Mouse (Mus musculus): ENCODE data around the gene Slc12a5.

Gene Slc12a5

GRCm38 (mm10) chr2:164947506-164947905 is 13.1 kb upstream of the Slc12a5 start:
- no peak for DNase-seq (ENCODE audit: low spot score in 2 of 2)

DNA sequence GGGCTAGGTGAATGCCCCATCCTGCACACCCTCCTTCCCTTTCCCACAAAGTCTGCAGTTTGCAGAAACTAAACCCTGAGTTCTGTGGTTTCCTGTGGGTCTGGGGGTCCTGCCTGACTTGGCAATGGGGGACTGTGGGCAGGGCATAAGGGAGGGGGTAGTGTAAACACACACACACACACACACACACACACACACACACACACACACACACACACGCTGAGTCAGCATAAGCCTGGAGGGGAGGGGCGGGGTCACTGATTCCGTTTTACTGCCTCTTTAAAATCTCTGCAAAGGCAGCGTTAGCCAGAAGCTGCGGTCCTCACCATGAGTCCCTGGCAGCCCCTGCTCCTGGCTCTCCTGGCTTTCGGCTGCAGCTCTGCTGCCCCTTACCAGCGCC is 12.7 kb upstream of the Slc12a5 start:
- DNase-seq (ENCODE audit: low spot score in 2 of 2) = no peak

DNA sequence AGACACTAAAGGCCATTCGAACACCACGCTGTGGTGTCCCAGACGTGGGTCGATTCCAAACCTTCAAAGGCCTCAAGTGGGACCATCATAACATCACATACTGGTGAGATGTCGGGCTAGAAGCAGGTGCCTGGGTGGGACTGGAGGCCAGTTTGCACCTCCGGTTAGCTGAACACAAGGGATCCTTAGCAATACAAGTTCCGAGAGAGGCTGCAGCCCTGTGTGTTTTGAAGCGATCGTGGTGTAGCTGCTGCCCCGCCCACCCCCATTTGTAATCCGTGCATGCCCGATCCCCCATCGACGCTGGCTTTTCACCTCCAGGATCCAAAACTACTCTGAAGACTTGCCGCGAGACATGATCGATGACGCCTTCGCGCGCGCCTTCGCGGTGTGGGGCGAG is 11.6 kb upstream of the Slc12a5 start:
- no peak for DNase-seq (ENCODE audit: low spot score in 2 of 2)

GRCm38 (mm10) chr2:164950501-164950900 is 10.1 kb upstream of the Slc12a5 start:
- peak in 1 of 2 experiments; percentile 52 for DNase-seq (ENCODE audit: low spot score in 2 of 2)

DNA sequence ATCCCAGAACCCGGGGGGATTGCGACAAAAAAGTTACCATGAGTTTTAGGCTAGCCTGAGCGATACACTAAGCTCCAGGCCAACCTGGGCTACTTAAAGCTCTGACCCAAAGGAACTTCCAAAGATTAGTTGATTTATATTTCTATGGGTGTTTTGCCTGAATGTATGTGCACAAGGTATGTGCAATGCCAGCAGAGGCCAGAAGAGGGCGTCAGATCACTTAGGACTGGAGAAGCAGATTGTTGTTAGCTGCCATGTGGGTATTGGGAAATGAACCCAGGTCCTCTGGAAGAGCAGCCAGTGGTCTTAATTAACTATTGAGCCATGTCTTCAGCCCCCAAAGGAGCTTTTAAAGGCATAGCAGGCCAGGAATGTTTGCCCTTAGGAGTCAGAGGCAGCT is 8.9 kb upstream of the Slc12a5 start:
- DNase-seq (ENCODE audit: low spot score in 2 of 2) = no peak

- no peak for DNase-seq (ENCODE audit: low spot score in 2 of 2)
Measured at GRCm38 (mm10) chr2:164952448-164952847, 8.2 kb upstream of the Slc12a5 start.

DNA sequence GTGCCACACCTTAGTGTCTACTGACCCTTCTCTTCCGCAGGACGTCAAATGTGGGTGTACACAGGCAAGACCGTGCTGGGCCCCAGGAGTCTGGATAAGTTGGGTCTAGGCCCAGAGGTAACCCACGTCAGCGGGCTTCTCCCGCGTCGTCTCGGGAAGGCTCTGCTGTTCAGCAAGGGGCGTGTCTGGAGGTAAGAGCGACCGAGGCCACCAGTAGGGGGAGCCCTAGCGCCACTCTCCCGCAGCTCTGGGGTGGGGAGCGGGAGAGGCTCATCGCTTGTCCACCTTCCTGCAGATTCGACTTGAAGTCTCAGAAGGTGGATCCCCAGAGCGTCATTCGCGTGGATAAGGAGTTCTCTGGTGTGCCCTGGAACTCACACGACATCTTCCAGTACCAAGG is 7.4 kb upstream of the Slc12a5 start:
- DNase-seq (ENCODE audit: low spot score in 2 of 2) = peak; percentile 66 to 79

GRCm38 (mm10) chr2:164955725-164956124 is 4.9 kb upstream of the Slc12a5 start:
- no peak for DNase-seq (ENCODE audit: low spot score in 2 of 2)

DNA sequence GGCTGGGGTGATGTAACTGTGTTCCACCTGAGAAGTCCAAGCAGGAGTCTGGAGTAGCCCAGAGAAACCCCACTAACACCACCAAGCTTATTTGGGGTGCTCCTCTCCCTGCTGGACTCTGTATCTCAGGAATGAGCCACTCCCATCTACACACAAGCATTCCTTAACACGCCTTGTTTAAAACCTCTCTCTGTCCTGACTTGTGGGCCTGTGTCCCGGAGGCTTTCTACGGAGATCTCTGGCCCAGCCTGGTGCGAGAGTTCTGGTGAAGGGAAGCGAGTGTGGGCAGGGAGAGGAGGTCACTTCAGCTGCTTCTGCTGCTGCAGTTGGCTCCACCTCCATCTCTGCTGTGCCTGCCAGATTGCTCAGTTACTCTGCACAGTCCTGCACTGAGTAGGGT is 4.4 kb upstream of the Slc12a5 start:
- no peak for DNase-seq (ENCODE audit: low spot score in 2 of 2)

DNA sequence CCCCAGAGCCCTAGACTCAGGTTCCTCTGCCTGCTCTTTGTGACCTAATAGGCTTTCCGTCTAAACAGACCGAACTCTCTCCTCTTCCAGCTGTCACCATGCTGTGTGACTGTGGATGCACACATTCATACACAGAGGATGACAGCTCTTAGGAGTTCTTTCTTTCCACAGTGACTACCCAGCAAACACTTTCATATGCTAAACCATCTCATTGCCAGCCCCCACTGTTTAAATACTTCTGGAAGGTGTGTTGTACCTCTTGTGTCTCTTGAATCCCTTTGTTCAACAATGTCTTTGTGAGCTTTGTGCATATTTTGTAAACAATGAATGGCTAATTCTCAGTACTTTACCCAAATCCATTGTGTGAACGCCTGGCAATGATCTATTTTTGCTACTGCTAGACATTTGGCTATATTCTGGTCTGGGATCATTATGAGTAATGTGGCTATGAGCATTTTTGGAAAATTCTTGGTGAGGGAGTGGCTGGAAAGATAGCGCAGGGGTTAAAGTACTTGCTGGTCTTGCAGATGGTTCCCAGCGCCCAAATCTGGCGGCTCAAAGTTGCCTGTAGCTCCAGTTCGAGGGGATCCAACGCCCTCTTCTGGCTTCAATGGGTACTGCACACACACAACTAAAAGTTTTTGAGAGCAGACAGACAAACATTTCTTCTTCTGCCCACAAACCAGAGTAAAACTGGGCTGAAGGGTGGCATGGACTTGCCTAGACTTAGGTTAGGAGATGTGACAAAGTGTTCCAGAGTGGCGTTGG is 2.9 kb upstream of the Slc12a5 start:
- DNase-seq (ENCODE audit: low spot score in 2 of 2) = no peak

DNA sequence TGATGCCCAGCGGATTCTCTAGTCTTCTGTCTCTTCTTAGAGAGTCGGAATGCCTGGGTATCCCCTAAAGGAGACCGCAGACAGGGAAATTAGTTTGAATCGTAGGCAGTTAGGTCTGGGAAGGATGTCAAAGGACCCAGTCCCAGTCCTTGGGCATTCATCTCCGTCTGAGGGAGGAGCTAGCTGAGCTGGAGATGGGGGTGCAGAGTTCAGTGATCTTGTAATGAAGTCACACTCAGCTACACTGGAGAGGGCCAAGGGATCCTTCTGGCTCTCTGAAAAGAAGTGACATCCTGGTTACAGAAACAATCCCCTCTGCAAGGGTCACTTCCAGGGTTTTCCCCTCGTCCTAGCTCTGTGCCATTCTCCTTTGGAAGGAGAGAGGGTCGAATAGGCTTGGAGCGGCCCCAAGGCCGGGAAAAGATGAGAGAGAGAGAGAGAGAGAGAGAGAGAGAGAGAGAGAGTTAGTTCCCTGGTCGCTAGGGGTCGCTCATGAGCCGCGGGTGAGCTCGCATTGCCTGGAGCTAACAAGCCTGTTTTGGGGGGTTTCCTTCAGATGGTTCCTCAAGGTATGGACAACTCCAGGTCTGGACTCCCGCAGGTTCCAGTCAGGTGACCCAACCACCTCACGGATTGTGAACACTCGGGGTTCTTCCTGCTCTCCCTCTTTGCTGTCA is 1.0 kb downstream of the Slc12a5 start:
- peak; percentile 62 to 75 for DNase-seq (ENCODE audit: low spot score in 2 of 2)

GRCm38 (mm10) chr2:164962183-164962580 is 1.6 kb downstream of the Slc12a5 start:
- DNase-seq (ENCODE audit: low spot score in 2 of 2) = no peak

DNA sequence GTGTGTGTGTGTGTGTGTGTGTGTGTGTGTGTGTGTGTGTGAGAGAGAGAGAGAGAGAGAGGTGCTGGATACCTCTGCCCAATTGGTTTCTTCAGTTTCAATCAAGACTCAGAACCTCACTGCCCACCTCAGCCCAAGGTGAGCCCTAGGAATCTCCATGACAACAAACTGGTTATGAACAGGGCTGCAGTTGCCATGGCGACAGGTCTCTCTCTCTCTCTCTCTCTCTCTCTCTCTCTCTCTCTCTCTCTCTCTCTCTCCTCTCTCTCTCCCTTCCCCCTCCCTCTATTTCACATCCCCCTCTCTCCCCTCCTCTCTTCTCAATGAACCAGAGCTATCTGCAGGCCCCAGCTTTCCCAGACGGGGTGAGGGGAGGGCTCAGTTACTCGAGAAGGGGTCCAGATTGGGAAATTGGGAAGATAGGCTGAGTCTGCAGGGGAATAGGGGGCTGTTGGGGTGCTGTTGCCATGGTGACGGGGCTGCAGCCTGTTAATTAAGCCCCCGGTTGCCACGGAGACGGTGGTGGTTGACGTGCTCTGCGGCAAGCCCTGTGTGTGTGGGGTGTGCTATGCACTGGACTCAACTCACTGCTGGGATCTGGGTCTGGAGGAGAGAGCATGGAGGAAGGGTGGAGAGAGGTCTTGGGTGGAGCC is 3.8 kb downstream of the Slc12a5 start:
- no peak for DNase-seq (ENCODE audit: low spot score in 2 of 2)

- DNase-seq (ENCODE audit: low spot score in 2 of 2) = no peak
Measured at GRCm38 (mm10) chr2:164964981-164965380, 4.4 kb downstream of the Slc12a5 start.

DNA sequence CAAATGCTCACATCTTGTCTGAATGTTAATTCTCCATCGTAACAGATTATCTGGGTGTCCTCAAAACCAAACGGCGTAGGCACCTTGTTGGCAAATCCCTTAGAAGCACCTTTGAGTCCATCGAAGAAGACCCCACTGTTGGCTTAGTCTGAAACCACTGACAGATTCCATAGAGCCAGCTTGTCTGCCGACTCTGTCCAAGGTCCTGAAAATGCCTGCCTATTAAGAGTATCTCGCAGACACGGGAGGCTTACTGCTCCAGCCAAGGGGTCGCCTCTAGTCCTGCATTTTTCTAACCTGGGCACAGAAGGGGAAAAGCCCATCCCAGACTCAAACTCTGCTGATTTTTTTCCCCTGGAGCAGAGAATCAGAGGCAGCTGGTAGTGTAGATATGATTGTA is 5.8 kb downstream of the Slc12a5 start:
- no peak for DNase-seq (ENCODE audit: low spot score in 2 of 2)

GRCm38 (mm10) chr2:164967193-164967592 is 6.6 kb downstream of the Slc12a5 start:
- no peak for DNase-seq (ENCODE audit: low spot score in 2 of 2)

- no peak for DNase-seq (ENCODE audit: low spot score in 2 of 2)
Measured at GRCm38 (mm10) chr2:164967761-164968440, 7.3 kb downstream of the Slc12a5 start.

- no peak for DNase-seq (ENCODE audit: low spot score in 2 of 2)
Measured at GRCm38 (mm10) chr2:164968451-164968851, 7.8 kb downstream of the Slc12a5 start.

DNA sequence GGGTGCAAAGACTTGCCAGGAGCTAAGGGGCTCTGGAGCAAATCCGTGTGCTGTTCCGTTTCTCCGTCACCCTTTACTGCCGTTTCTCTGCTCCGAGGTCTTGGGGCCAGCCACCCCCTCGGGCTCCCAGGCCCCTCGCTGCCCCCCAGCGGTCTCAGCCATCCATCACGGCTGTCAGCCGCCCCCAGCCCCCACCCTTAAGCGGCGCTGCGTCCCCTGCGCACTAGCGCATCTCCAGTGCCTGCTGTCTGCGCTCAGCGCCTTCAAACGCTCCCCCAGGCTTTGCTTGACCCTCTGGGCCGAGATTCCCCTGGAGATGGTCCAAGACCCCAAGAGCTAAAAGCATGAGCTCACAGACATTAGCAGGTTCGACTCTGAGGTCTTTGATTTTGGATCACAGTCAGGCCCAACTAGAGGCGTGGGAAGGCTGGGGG is 8.8 kb downstream of the Slc12a5 start:
- no peak for DNase-seq (ENCODE audit: low spot score in 2 of 2)

GRCm38 (mm10) chr2:164970631-164971196 is 10.1 kb downstream of the Slc12a5 start:
- DNase-seq (ENCODE audit: low spot score in 2 of 2) = no peak

- no peak for DNase-seq (ENCODE audit: low spot score in 2 of 2)
Measured at GRCm38 (mm10) chr2:164972646-164973045, 12.0 kb downstream of the Slc12a5 start.

GRCm38 (mm10) chr2:164975611-164976010 is 15.0 kb downstream of the Slc12a5 start:
- no peak for DNase-seq (ENCODE audit: low spot score in 2 of 2)

All from natural killer cell, adult 2 months (primary cell).